In the genomic region with DNA sequence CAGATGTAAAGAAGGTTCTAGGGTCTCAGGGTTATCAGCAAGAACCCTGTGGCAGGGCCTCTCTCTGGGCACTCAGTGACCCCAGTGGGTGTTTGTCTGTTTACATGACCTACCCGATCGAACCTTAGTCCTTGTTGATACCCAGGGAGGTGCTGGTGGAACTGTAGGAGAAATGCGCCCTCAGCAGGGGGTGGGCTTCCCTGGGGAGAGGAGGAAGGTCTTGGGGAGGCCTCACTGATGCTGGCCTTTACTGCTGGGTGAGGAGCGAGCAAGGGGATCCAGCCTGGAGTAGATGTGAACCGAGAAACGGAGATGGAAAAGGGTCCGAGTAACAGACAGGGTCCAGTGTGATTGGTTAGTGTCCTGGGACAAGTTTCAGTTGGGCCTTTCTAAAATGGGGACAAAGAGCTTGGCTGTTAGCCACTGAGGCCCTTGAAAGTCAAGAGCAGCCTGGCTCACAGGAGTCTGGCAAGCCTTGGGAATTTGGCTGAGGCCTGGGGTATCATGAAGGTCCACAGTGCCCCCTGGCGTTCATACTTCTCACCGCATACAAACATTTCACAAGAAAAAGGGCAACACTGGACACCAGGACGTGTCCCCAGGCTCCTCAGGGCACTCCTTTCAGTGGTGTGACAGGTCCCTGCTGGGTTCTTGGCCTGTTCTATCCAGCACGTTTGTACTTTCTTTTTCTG, we compare ENCODE assay signal across 8 mouse cellular contexts. TPM values are rescaled to one million over a fixed set of nuclear protein-coding genes. Genes with fewer than 3 reads are reported as not detected.
DNase-seq lines count a peak whose midpoint lies in the region; ATAC-seq and TF ChIP-seq lines count a peak whose summit lies in the region.

No protein-coding gene starts in this region.

- no peaks in the 10 kb centered on the region for H3K9me3 ChIP-seq in heart, embryonic 10.5 days
- H3K9me3 ChIP-seq in kidney, embryonic 14.5 days (ENCODE audit: control insufficient read depth, low read length) = no peaks in the 10 kb centered on the region
- H3K9me3 ChIP-seq in limb, embryonic 14.5 days (ENCODE audit: control insufficient read depth, low read length) = no peaks in the 10 kb centered on the region
- no peaks in the 10 kb centered on the region for H3K9me3 ChIP-seq in midbrain, postnatal 0 days (ENCODE audit: low read length)

- no peak overlapping the region for H3K4me3 ChIP-seq in bone marrow, adult 2 months (replicated peaks; ENCODE audit: control insufficient read depth, low read depth, low read length)
- no peak overlapping the region for H3K4me3 ChIP-seq in embryonic fibroblast, embryonic 13.5 days (ENCODE audit: insufficient read depth, low read length)
- no peak overlapping the region for H3K4me3 ChIP-seq in heart, embryonic 10.5 days
- no peak overlapping the region for H3K4me3 ChIP-seq in kidney, embryonic 14.5 days (ENCODE audit: low read length)
- no peak overlapping the region for H3K4me3 ChIP-seq in limb, embryonic 14.5 days (replicated peaks; ENCODE audit: low read length)
- no peak overlapping the region for H3K4me3 ChIP-seq in midbrain, postnatal 0 days (ENCODE audit: low read depth, low read length)

- peak; percentile 41; the same call in 1 of the 2 replicates for ATAC-seq in kidney, embryonic 14.5 days (ENCODE audit: low FRiP score, low TSS enrichment)
- ATAC-seq in limb, embryonic 14.5 days (ENCODE audit: low FRiP score, low read depth) = peak; percentile 82
- ATAC-seq in midbrain, postnatal 0 days (ENCODE audit: low FRiP score) = peak; percentile 66; the same call in 1 of the 2 replicates

- TF ChIP-seq POLR2A in bone marrow, adult 2 months (IDR thresholded peaks at IDR 0.05; ENCODE audit: borderline replicate concordance, control insufficient read depth, low read depth, low read length) = no peak
- TF ChIP-seq POLR2A in embryonic fibroblast, embryonic 13.5 days (IDR thresholded peaks at IDR 0.05; ENCODE audit: low read depth, low read length) = no peak
- TF ChIP-seq POLR2A in limb, embryonic 14.5 days (IDR thresholded peaks at IDR 0.05; ENCODE audit: borderline replicate concordance, extremely low read depth, insufficient read depth, insufficient read length) = no peak

- peak overlapping the region; percentile 31; the same call in 1 of the 2 replicates for H3K9ac ChIP-seq in kidney, embryonic 14.5 days (ENCODE audit: low read depth, low read length)
- H3K9ac ChIP-seq in limb, embryonic 14.5 days (ENCODE audit: low read depth, low read length, severe bottlenecking) = no peak overlapping the region
- H3K9ac ChIP-seq in midbrain, postnatal 0 days (replicated peaks; ENCODE audit: low read length, poor library complexity, severe bottlenecking) = no peak overlapping the region

- H3K27ac ChIP-seq in bone marrow, adult 2 months (ENCODE audit: control insufficient read depth, insufficient read depth, low read depth, low read length, poor library complexity) = no peak overlapping the region
- no peak overlapping the region for H3K27ac ChIP-seq in embryonic fibroblast, embryonic 13.5 days (ENCODE audit: insufficient read depth, low read length)
- H3K27ac ChIP-seq in heart, embryonic 10.5 days = peak overlapping the region; percentile 72
- no peak overlapping the region; the same call in 1 of the 2 replicates for H3K27ac ChIP-seq in kidney, embryonic 14.5 days (ENCODE audit: low read depth, low read length)
- H3K27ac ChIP-seq in limb, embryonic 14.5 days (replicated peaks; ENCODE audit: low read depth, low read length) = no peak overlapping the region
- no peak overlapping the region for H3K27ac ChIP-seq in midbrain, postnatal 0 days (ENCODE audit: low read depth, low read length)

- TF ChIP-seq CTCF in bone marrow, adult 2 months (IDR thresholded peaks at IDR 0.05; ENCODE audit: control insufficient read depth, insufficient read depth, low read length) = peak; percentile 79
- 0 out of 2 replicates have a peak, but pooled peaks have one; percentile 37 for TF ChIP-seq CTCF in embryonic fibroblast, embryonic 13.5 days (IDR thresholded peaks at IDR 0.05; ENCODE audit: borderline replicate concordance, insufficient read depth, low read length)
- TF ChIP-seq CTCF in midbrain, postnatal 0 days (IDR thresholded peaks at IDR 0.05) = peak; percentile 86

- no peak overlapping the region for H3K4me2 ChIP-seq in kidney, embryonic 14.5 days (replicated peaks; ENCODE audit: low read depth, low read length)
- no peak overlapping the region for H3K4me2 ChIP-seq in limb, embryonic 14.5 days (replicated peaks; ENCODE audit: low read depth, low read length, severe bottlenecking)
- no peak overlapping the region for H3K4me2 ChIP-seq in midbrain, postnatal 0 days (ENCODE audit: low read depth, low read length, poor library complexity, severe bottlenecking)

- no peaks in the 10 kb centered on the region for H3K27me3 ChIP-seq in heart, embryonic 10.5 days (ENCODE audit: insufficient read depth, poor library complexity, severe bottlenecking)
- H3K27me3 ChIP-seq in kidney, embryonic 14.5 days (ENCODE audit: control insufficient read depth, insufficient read depth, low read length) = no peaks in the 10 kb centered on the region
- no peaks in the 10 kb centered on the region for H3K27me3 ChIP-seq in limb, embryonic 14.5 days (ENCODE audit: control insufficient read depth, insufficient read depth, low read length)
- H3K27me3 ChIP-seq in midbrain, postnatal 0 days (ENCODE audit: insufficient read depth, low read length) = no peaks in the 10 kb centered on the region

- DNase-seq in 3T3-L1 (ENCODE audit: low read depth, low spot score) = peak; percentile 95
- peak; percentile 91 for DNase-seq in heart, embryonic 10.5 days (ENCODE audit: low spot score)
- DNase-seq in limb, embryonic 14.5 days (ENCODE audit: low spot score) = peak; percentile 92
- peak; percentile 96 for DNase-seq in midbrain, postnatal 0 days (ENCODE audit: low spot score)
- DNase-seq in spleen, postnatal 10 days (ENCODE audit: low spot score in 2 of 2) = peak; percentile 78 to 89

- H3K4me1 ChIP-seq in bone marrow, adult 2 months (ENCODE audit: control insufficient read depth, insufficient read depth, low read length) = no peaks in the 10 kb centered on the region; the same call in 1 of the 2 replicates
- no peaks in the 10 kb centered on the region for H3K4me1 ChIP-seq in embryonic fibroblast, embryonic 13.5 days (ENCODE audit: control insufficient read depth, insufficient read depth, low read length)
- H3K4me1 ChIP-seq in heart, embryonic 10.5 days = peaks cover 33% of the 10 kb centered on the region
- no peaks in the 10 kb centered on the region for H3K4me1 ChIP-seq in kidney, embryonic 14.5 days (ENCODE audit: control insufficient read depth, insufficient read depth, low read length)
- H3K4me1 ChIP-seq in limb, embryonic 14.5 days (ENCODE audit: control insufficient read depth, insufficient read depth, low read length) = no peaks in the 10 kb centered on the region
- H3K4me1 ChIP-seq in midbrain, postnatal 0 days (ENCODE audit: insufficient read depth, low read length) = no peaks in the 10 kb centered on the region

- 59% methylated on average over 11 of the region's 11 CpGs for WGBS in bone marrow, adult 2 months
- 40% methylated on average over 11 of the region's 11 CpGs for WGBS in heart, embryonic 10.5 days
- 46% methylated on average over 11 of the region's 11 CpGs for WGBS in kidney, embryonic 14.5 days
- WGBS in limb, embryonic 14.5 days = 51% methylated on average over 11 of the region's 11 CpGs
- WGBS in midbrain, postnatal 0 days = 35% methylated on average over 11 of the region's 11 CpGs

- H3K36me3 ChIP-seq in heart, embryonic 10.5 days = peaks cover 22% of the 10 kb centered on the region
- H3K36me3 ChIP-seq in kidney, embryonic 14.5 days (ENCODE audit: control insufficient read depth, insufficient read depth, low read length) = peaks cover 8% of the 10 kb centered on the region
- peaks cover 14% of the 10 kb centered on the region for H3K36me3 ChIP-seq in limb, embryonic 14.5 days (ENCODE audit: control insufficient read depth, insufficient read depth, low read length)
- peaks cover 16% of the 10 kb centered on the region for H3K36me3 ChIP-seq in midbrain, postnatal 0 days (ENCODE audit: insufficient read depth, low read length)

RNA-seq across cellular contexts. Expression of a gene that starts 1.9 kb away (rescaled TPM):
- 60.8 and 96.2 TPM in 2 replicates for polyA plus RNA-seq in bone marrow, adult 2 months (2011; ENCODE audit: insufficient read depth, insufficient read length, low replicate concordance, missing spikeins)
- 37.4 and 38.1 TPM in 2 replicates for polyA plus RNA-seq in embryonic fibroblast, embryonic 13.5 days (2011; ENCODE audit: insufficient read length, low read depth, missing spikeins)
- polyA plus RNA-seq in heart, embryonic 10.5 days (2016; fragmentation: Nextera tagmentation; extraction: Ambion mirVana) = 98.6 and 99.8 TPM in 2 replicates
- polyA plus RNA-seq in kidney, embryonic 14.5 days (2014; fragmentation: Nextera tagmentation; extraction: Ambion mirVana) = 71.9 and 87.6 TPM in 2 replicates
- 29.3 and 37.2 TPM in 2 replicates for polyA plus RNA-seq in limb, embryonic 14.5 days (2012; rRNA removed)
- 71.8 and 74.0 TPM in 2 replicates for polyA plus RNA-seq in limb, embryonic 14.5 days (2014; fragmentation: Nextera tagmentation; extraction: Ambion mirVana)
- 25.6 and 28.3 TPM in 2 replicates for total RNA-seq in midbrain, postnatal 0 days (2014; rRNA removed)
- polyA plus RNA-seq in midbrain, postnatal 0 days (2015; fragmentation: Nextera tagmentation; extraction: Ambion mirVana) = 23.2 and 28.2 TPM in 2 replicates

RNA-seq across cellular contexts. Expression of a gene that starts 9.2 kb away (rescaled TPM):
- polyA plus RNA-seq in bone marrow, adult 2 months (2011; ENCODE audit: insufficient read depth, insufficient read length, low replicate concordance, missing spikeins) = 3.0 TPM in 1 of 2 replicates, not detected in the other
- polyA plus RNA-seq in embryonic fibroblast, embryonic 13.5 days (2011; ENCODE audit: insufficient read length, low read depth, missing spikeins) = not detected in 2 replicates
- polyA plus RNA-seq in heart, embryonic 10.5 days (2016; fragmentation: Nextera tagmentation; extraction: Ambion mirVana) = not detected in 2 replicates
- polyA plus RNA-seq in kidney, embryonic 14.5 days (2014; fragmentation: Nextera tagmentation; extraction: Ambion mirVana) = not detected in 2 replicates
- not detected in 2 replicates for polyA plus RNA-seq in limb, embryonic 14.5 days (2012; rRNA removed)
- not detected in 2 replicates for polyA plus RNA-seq in limb, embryonic 14.5 days (2014; fragmentation: Nextera tagmentation; extraction: Ambion mirVana)
- total RNA-seq in midbrain, postnatal 0 days (2014; rRNA removed) = not detected in 2 replicates
- polyA plus RNA-seq in midbrain, postnatal 0 days (2015; fragmentation: Nextera tagmentation; extraction: Ambion mirVana) = not detected in 2 replicates

RNA-seq across cellular contexts. Expression of a gene that starts 28.8 kb away (rescaled TPM):
- polyA plus RNA-seq in bone marrow, adult 2 months (2011; ENCODE audit: insufficient read depth, insufficient read length, low replicate concordance, missing spikeins) = 23.1 and 51.8 TPM in 2 replicates
- 88.7 and 121 TPM in 2 replicates for polyA plus RNA-seq in embryonic fibroblast, embryonic 13.5 days (2011; ENCODE audit: insufficient read length, low read depth, missing spikeins)
- polyA plus RNA-seq in heart, embryonic 10.5 days (2016; fragmentation: Nextera tagmentation; extraction: Ambion mirVana) = 24.0 and 28.6 TPM in 2 replicates
- polyA plus RNA-seq in kidney, embryonic 14.5 days (2014; fragmentation: Nextera tagmentation; extraction: Ambion mirVana) = 28.3 and 33.0 TPM in 2 replicates
- 40.7 and 41.5 TPM in 2 replicates for polyA plus RNA-seq in limb, embryonic 14.5 days (2012; rRNA removed)
- polyA plus RNA-seq in limb, embryonic 14.5 days (2014; fragmentation: Nextera tagmentation; extraction: Ambion mirVana) = 33.3 and 34.8 TPM in 2 replicates
- total RNA-seq in midbrain, postnatal 0 days (2014; rRNA removed) = 157 and 172 TPM in 2 replicates
- 122 and 134 TPM in 2 replicates for polyA plus RNA-seq in midbrain, postnatal 0 days (2015; fragmentation: Nextera tagmentation; extraction: Ambion mirVana)

RNA-seq across cellular contexts. Expression of a gene that starts 44.1 kb away (rescaled TPM):
- polyA plus RNA-seq in bone marrow, adult 2 months (2011; ENCODE audit: insufficient read depth, insufficient read length, low replicate concordance, missing spikeins) = 12.5 and 22.7 TPM in 2 replicates
- polyA plus RNA-seq in embryonic fibroblast, embryonic 13.5 days (2011; ENCODE audit: insufficient read length, low read depth, missing spikeins) = 49.4 and 50.2 TPM in 2 replicates
- polyA plus RNA-seq in heart, embryonic 10.5 days (2016; fragmentation: Nextera tagmentation; extraction: Ambion mirVana) = 26.7 and 27.5 TPM in 2 replicates
- 18.9 and 33.0 TPM in 2 replicates for polyA plus RNA-seq in kidney, embryonic 14.5 days (2014; fragmentation: Nextera tagmentation; extraction: Ambion mirVana)
- polyA plus RNA-seq in limb, embryonic 14.5 days (2012; rRNA removed) = 30.5 and 34.8 TPM in 2 replicates
- polyA plus RNA-seq in limb, embryonic 14.5 days (2014; fragmentation: Nextera tagmentation; extraction: Ambion mirVana) = 26.3 and 29.8 TPM in 2 replicates
- total RNA-seq in midbrain, postnatal 0 days (2014; rRNA removed) = 26.9 and 31.2 TPM in 2 replicates
- 43.9 and 45.7 TPM in 2 replicates for polyA plus RNA-seq in midbrain, postnatal 0 days (2015; fragmentation: Nextera tagmentation; extraction: Ambion mirVana)

RNA-seq across cellular contexts. Expression of a gene that starts 53.0 kb away (rescaled TPM):
- polyA plus RNA-seq in bone marrow, adult 2 months (2011; ENCODE audit: insufficient read depth, insufficient read length, low replicate concordance, missing spikeins) = 0.80 TPM in 1 of 2 replicates, not detected in the other
- 3.3 and 4.4 TPM in 2 replicates for polyA plus RNA-seq in embryonic fibroblast, embryonic 13.5 days (2011; ENCODE audit: insufficient read length, low read depth, missing spikeins)
- 6.4 and 7.4 TPM in 2 replicates for polyA plus RNA-seq in heart, embryonic 10.5 days (2016; fragmentation: Nextera tagmentation; extraction: Ambion mirVana)
- polyA plus RNA-seq in kidney, embryonic 14.5 days (2014; fragmentation: Nextera tagmentation; extraction: Ambion mirVana) = 17.5 and 28.1 TPM in 2 replicates
- polyA plus RNA-seq in limb, embryonic 14.5 days (2012; rRNA removed) = 16.2 and 23.6 TPM in 2 replicates
- polyA plus RNA-seq in limb, embryonic 14.5 days (2014; fragmentation: Nextera tagmentation; extraction: Ambion mirVana) = 13.5 and 14.3 TPM in 2 replicates
- 172 and 196 TPM in 2 replicates for total RNA-seq in midbrain, postnatal 0 days (2014; rRNA removed)
- 323 and 327 TPM in 2 replicates for polyA plus RNA-seq in midbrain, postnatal 0 days (2015; fragmentation: Nextera tagmentation; extraction: Ambion mirVana)
